Comparison of ENCODE assay signal across 9 mouse cellular contexts in genomic region chr13:98496917-98497870, GRCm38 (mm10). TPM values are rescaled to one million over a fixed set of nuclear protein-coding genes. Genes with fewer than 3 reads are reported as not detected.
DNase-seq lines count a peak whose midpoint lies in the region; ATAC-seq and TF ChIP-seq lines count a peak whose summit lies in the region.
"Had no signal": no experiment of that assay in that cellular context is flagged by ENCODE, and none has a peak within 500 bp of the region (broad histone marks: within the 10 kb centered on the region; RNA-seq: fewer than 3 reads in every experiment).

No protein-coding gene starts in this region.

- TF ChIP-seq EP300 in liver, postnatal 0 days (IDR thresholded peaks at IDR 0.05; ENCODE audit: low read depth) = no peak

- H3K4me1 ChIP-seq in liver, postnatal 0 days (ENCODE audit: insufficient read depth) = no peaks in the 10 kb centered on the region
- H3K4me1 ChIP-seq in forebrain, embryonic 13.5 days = peaks cover 11% of the 10 kb centered on the region

- DNase-seq in liver, postnatal 0 days = peak; percentile 38
- DNase-seq in liver (no peak), ZHBTc4 (ENCODE audit: low read depth, low spot score) (peak; percentile 76)
- DNase-seq in kidney, postnatal 4 days = peak; percentile 60 to 68
- DNase-seq in urinary bladder, postnatal 14 days (ENCODE audit: low spot score) = no peak
- DNase-seq in thymus, adult 18-20 months = no peak
- DNase-seq in layer of hippocampus, adult 8-10 months (ENCODE audit: low spot score in 2 of 2) = no peak

- no peak overlapping the region for H3K4me3 ChIP-seq in liver, postnatal 0 days (ENCODE audit: low read depth, low read length)
- H3K4me3 ChIP-seq in forebrain, embryonic 13.5 days = no peak overlapping the region
- H3K4me3 ChIP-seq: limb, embryonic 12.5 days had no signal

- 34% methylated on average over 16 of the region's 16 CpGs for WGBS in liver, postnatal 0 days (ENCODE audit: insufficient replicate concordance)
- 10% methylated on average over 16 of the region's 16 CpGs for WGBS in forebrain, embryonic 13.5 days

- TF ChIP-seq CTCF in liver, postnatal 0 days (IDR thresholded peaks at IDR 0.05; ENCODE audit: low read depth) = peak; percentile 48

- no peak overlapping the region for H3K9ac ChIP-seq in liver, postnatal 0 days (replicated peaks)
- H3K9ac ChIP-seq in forebrain, embryonic 13.5 days = no peak overlapping the region
- H3K9ac ChIP-seq: limb, embryonic 12.5 days had no signal

- H3K36me3 ChIP-seq in liver, postnatal 0 days (replicated peaks; ENCODE audit: insufficient read depth, low read length) = no peaks in the 10 kb centered on the region
- H3K36me3 ChIP-seq in forebrain, embryonic 13.5 days (ENCODE audit: poor library complexity, severe bottlenecking) = no peaks in the 10 kb centered on the region
- H3K36me3 ChIP-seq: limb, embryonic 12.5 days had no signal

- no peaks in the 10 kb centered on the region for H3K9me3 ChIP-seq in liver, postnatal 0 days (ENCODE audit: low read length)
- no peaks in the 10 kb centered on the region for H3K9me3 ChIP-seq in forebrain, embryonic 13.5 days (replicated peaks)
- H3K9me3 ChIP-seq: limb, embryonic 12.5 days had no signal

- H3K27ac ChIP-seq in liver, postnatal 0 days (ENCODE audit: low read depth) = no peak overlapping the region
- H3K27ac ChIP-seq in forebrain, embryonic 13.5 days = no peak overlapping the region
- H3K27ac ChIP-seq: limb, embryonic 12.5 days had no signal

- H3K27me3 ChIP-seq in liver, postnatal 0 days (ENCODE audit: insufficient read depth, low read length) = peaks cover 50% of the 10 kb centered on the region
- H3K27me3 ChIP-seq in forebrain, embryonic 13.5 days = peaks cover 71% of the 10 kb centered on the region

- no peak overlapping the region for H3K4me2 ChIP-seq in liver, postnatal 0 days (ENCODE audit: low read depth, low read length)
- no peak overlapping the region; the same call in 1 of the 2 replicates for H3K4me2 ChIP-seq in forebrain, embryonic 13.5 days
- H3K4me2 ChIP-seq: limb, embryonic 12.5 days had no signal

- no peak for ATAC-seq in liver, postnatal 0 days
- ATAC-seq in forebrain, embryonic 13.5 days = peak; percentile 83

RNA-seq across cellular contexts. Expression of gene Gm10320, which starts 5.4 kb away (rescaled TPM):
- 0.63 and 0.84 TPM in 2 replicates for polyA plus RNA-seq in liver, postnatal 0 days (2015; fragmentation: Nextera tagmentation; extraction: Ambion mirVana)
- 0.81 and 2.6 TPM in 2 replicates for polyA plus RNA-seq in forebrain, embryonic 13.5 days (2015; fragmentation: Nextera tagmentation; extraction: Ambion mirVana)
- not detected for total RNA-seq in layer of hippocampus, adult 8-10 months (2022)

Comparison
In these comparisons a context has a peak if more than half of its experiments do, and no peak if none do; other contexts are left out.
1. DNase-seq: peak in liver, postnatal 0 days (single experiment), ZHBTc4 (single experiment) and kidney, postnatal 4 days (2 of 2); none in liver (single experiment), urinary bladder, postnatal 14 days (single experiment), thymus, adult 18-20 months (0 of 2) and layer of hippocampus, adult 8-10 months (0 of 2).